In genomic region chr8:122076183-122076842, GRCm38 (mm10) we compare ENCODE assay signal across 18 mouse cellular contexts.
DNase-seq lines count a peak whose midpoint lies in the region; ATAC-seq and TF ChIP-seq lines count a peak whose summit lies in the region.
"Had no signal": no experiment of that assay in that cellular context is flagged by ENCODE, and none has a peak within 500 bp of the region (broad histone marks: within the 10 kb centered on the region; RNA-seq: fewer than 3 reads in every experiment).

No protein-coding gene starts in this region.

- H3K9ac ChIP-seq in heart, embryonic 16.5 days (ENCODE audit: low read length) = no peak overlapping the region
- no peak overlapping the region for H3K9ac ChIP-seq in heart, adult 2 months (ENCODE audit: low read depth, low read length)
- no peak overlapping the region for H3K9ac ChIP-seq in midbrain, embryonic 14.5 days (replicated peaks; ENCODE audit: low read length)
- H3K9ac ChIP-seq in midbrain, embryonic 13.5 days (replicated peaks) = no peak overlapping the region
- 0 out of 2 replicates have a peak overlapping the region, but pooled peaks have one; percentile 39 for H3K9ac ChIP-seq in midbrain, postnatal 0 days (replicated peaks; ENCODE audit: low read length, poor library complexity, severe bottlenecking)
- H3K9ac ChIP-seq: limb, embryonic 15.5 days; neural tube, embryonic 12.5 days had no signal

- H3K36me3 ChIP-seq in heart, embryonic 16.5 days (ENCODE audit: control insufficient read depth, insufficient read depth) = no peaks in the 10 kb centered on the region
- H3K36me3 ChIP-seq in heart, adult 2 months (ENCODE audit: control insufficient read depth, insufficient read depth, low read length) = no peaks in the 10 kb centered on the region
- no peaks in the 10 kb centered on the region for H3K36me3 ChIP-seq in midbrain, embryonic 14.5 days (ENCODE audit: control insufficient read depth, insufficient read depth, low read length)
- H3K36me3 ChIP-seq in midbrain, embryonic 13.5 days = no peaks in the 10 kb centered on the region
- no peaks in the 10 kb centered on the region for H3K36me3 ChIP-seq in midbrain, postnatal 0 days (ENCODE audit: insufficient read depth, low read length)
- H3K36me3 ChIP-seq: limb, embryonic 15.5 days; neural tube, embryonic 12.5 days had no signal

- no peaks in the 10 kb centered on the region for H3K9me3 ChIP-seq in heart, embryonic 16.5 days (replicated peaks; ENCODE audit: control insufficient read depth, low read length)
- H3K9me3 ChIP-seq in midbrain, embryonic 14.5 days (ENCODE audit: control insufficient read depth, low read length) = no peaks in the 10 kb centered on the region
- H3K9me3 ChIP-seq in midbrain, embryonic 13.5 days = no peaks in the 10 kb centered on the region
- H3K9me3 ChIP-seq in midbrain, postnatal 0 days (ENCODE audit: low read length) = no peaks in the 10 kb centered on the region
- H3K9me3 ChIP-seq: limb, embryonic 15.5 days; neural tube, embryonic 12.5 days had no signal

- no peak for TF ChIP-seq POLR2A in heart, adult 2 months (IDR thresholded peaks at IDR 0.05; ENCODE audit: insufficient read depth, low read depth, low read length)

- no peak for TF ChIP-seq CTCF in heart, adult 2 months (IDR thresholded peaks at IDR 0.05)
- TF ChIP-seq CTCF in midbrain, postnatal 0 days (IDR thresholded peaks at IDR 0.05) = no peak

- peaks cover 3% of the 10 kb centered on the region; the same call in 1 of the 2 replicates for H3K27me3 ChIP-seq in heart, embryonic 16.5 days (ENCODE audit: control insufficient read depth, insufficient read depth, low read length)
- H3K27me3 ChIP-seq in heart, adult 2 months (ENCODE audit: control insufficient read depth, insufficient read depth, low read length) = no peaks in the 10 kb centered on the region
- H3K27me3 ChIP-seq in midbrain, embryonic 14.5 days (ENCODE audit: control insufficient read depth, insufficient read depth, low read length) = no peaks in the 10 kb centered on the region
- peaks cover 4% of the 10 kb centered on the region; the same call in 1 of the 2 replicates for H3K27me3 ChIP-seq in midbrain, embryonic 13.5 days
- H3K27me3 ChIP-seq in midbrain, postnatal 0 days (ENCODE audit: insufficient read depth, low read length) = no peaks in the 10 kb centered on the region

- peaks cover 4% of the 10 kb centered on the region for H3K4me1 ChIP-seq in heart, embryonic 16.5 days (ENCODE audit: control insufficient read depth, insufficient read depth, low read length)
- peaks cover 4% of the 10 kb centered on the region for H3K4me1 ChIP-seq in heart, adult 2 months (ENCODE audit: control insufficient read depth, insufficient read depth, low read length)
- no peaks in the 10 kb centered on the region for H3K4me1 ChIP-seq in midbrain, embryonic 14.5 days (ENCODE audit: control insufficient read depth, insufficient read depth, low read length)
- H3K4me1 ChIP-seq in midbrain, embryonic 13.5 days (replicated peaks) = peaks cover 8% of the 10 kb centered on the region; the same call in 1 of the 2 replicates
- no peaks in the 10 kb centered on the region for H3K4me1 ChIP-seq in midbrain, postnatal 0 days (ENCODE audit: insufficient read depth, low read length)
- H3K4me1 ChIP-seq: neural tube, embryonic 12.5 days had no signal

- no peaks in the 10 kb centered on the region for H3K79me2 ChIP-seq in heart, adult 2 months (replicated peaks; ENCODE audit: control insufficient read depth, insufficient read depth, low read length)

- intact Hi-C loops in heart, adult 2 months (cut with DNase I) = no loop called here

- H3K27ac ChIP-seq in heart, embryonic 16.5 days (ENCODE audit: low read length) = no peak overlapping the region
- no peak overlapping the region for H3K27ac ChIP-seq in heart, adult 2 months
- 0 out of 2 replicates have a peak overlapping the region, but pooled peaks have one; percentile 26 for H3K27ac ChIP-seq in midbrain, embryonic 14.5 days (replicated peaks; ENCODE audit: low read depth, low read length)
- H3K27ac ChIP-seq in midbrain, embryonic 13.5 days = no peak overlapping the region
- no peak overlapping the region for H3K27ac ChIP-seq in midbrain, postnatal 0 days (ENCODE audit: low read depth, low read length)
- H3K27ac ChIP-seq: left cerebral cortex, adult 2 months; limb, embryonic 15.5 days; neural tube, embryonic 12.5 days had no signal

- no peak overlapping the region for H3K4me2 ChIP-seq in heart, embryonic 16.5 days (ENCODE audit: low read depth, low read length)
- H3K4me2 ChIP-seq in midbrain, embryonic 14.5 days (ENCODE audit: low read length) = no peak overlapping the region
- no peak overlapping the region for H3K4me2 ChIP-seq in midbrain, embryonic 13.5 days (replicated peaks)
- H3K4me2 ChIP-seq in midbrain, postnatal 0 days (ENCODE audit: low read depth, low read length, poor library complexity, severe bottlenecking) = no peak overlapping the region
- H3K4me2 ChIP-seq: limb, embryonic 15.5 days; neural tube, embryonic 12.5 days had no signal

- TF ChIP-seq EP300 in heart, adult 2 months (IDR thresholded peaks at IDR 0.05; ENCODE audit: insufficient read depth, low read depth, low read length) = no peak

- WGBS in heart, embryonic 16.5 days = 22% methylated on average over 23 of the region's 23 CpGs
- WGBS in heart, adult 2 months = 21% methylated on average over 23 of the region's 23 CpGs
- 33% methylated on average over 23 of the region's 23 CpGs for WGBS in midbrain, embryonic 14.5 days
- WGBS in midbrain, embryonic 13.5 days = 38% methylated on average over 23 of the region's 23 CpGs
- WGBS in midbrain, postnatal 0 days = 28% methylated on average over 23 of the region's 23 CpGs

- no peak overlapping the region for H3K4me3 ChIP-seq in heart, embryonic 16.5 days (ENCODE audit: low read length)
- no peak overlapping the region for H3K4me3 ChIP-seq in heart, adult 2 months
- no peak overlapping the region for H3K4me3 ChIP-seq in midbrain, embryonic 14.5 days (replicated peaks; ENCODE audit: low read depth, low read length)
- H3K4me3 ChIP-seq in midbrain, embryonic 13.5 days (replicated peaks) = no peak overlapping the region
- H3K4me3 ChIP-seq in midbrain, postnatal 0 days (ENCODE audit: low read depth, low read length) = no peak overlapping the region
- H3K4me3 ChIP-seq: erythroblast, embryonic 14.5 days; left cerebral cortex, adult 2 months; limb, embryonic 15.5 days; neural tube, embryonic 12.5 days had no signal

- ATAC-seq in heart, embryonic 16.5 days (replicated peaks; ENCODE audit: extremely low read depth, insufficient read depth, low FRiP score) = 0 out of 2 replicates have a peak, but pooled peaks have one; percentile 20
- no peak for ATAC-seq in midbrain, embryonic 14.5 days (ENCODE audit: low FRiP score, low TSS enrichment)
- ATAC-seq in midbrain, embryonic 13.5 days = no peak
- no peak for ATAC-seq in midbrain, postnatal 0 days (ENCODE audit: low FRiP score)
- ATAC-seq: forebrain, embryonic 16.5 days had no signal

- peak; percentile 48 for DNase-seq in adrenal gland, adult 2 months
- no peak for DNase-seq in adrenal gland, postnatal 4 days (ENCODE audit: low spot score in 2 of 2)
- no peak for DNase-seq in heart, adult 2 months
- peak; percentile 18 for DNase-seq in midbrain, embryonic 14.5 days
- no peak for DNase-seq in midbrain, postnatal 0 days (ENCODE audit: low spot score)
- no peak for DNase-seq in layer of hippocampus, adult 9-10 months (ENCODE audit: low spot score)
- DNase-seq: cerebellum, postnatal 36 days; gastrocnemius, postnatal 25 days; kidney, adult 9 months; lung, adult 2 months; right cerebral cortex, adult 18-20 months had no signal

Comparison
In these comparisons a context has a peak if more than half of its experiments do, and no peak if none do; other contexts are left out.
1. DNase-seq: peak in adrenal gland, adult 2 months (single experiment) and midbrain, embryonic 14.5 days (single experiment); none in adrenal gland, postnatal 4 days (0 of 2), heart, adult 2 months (0 of 2), midbrain, postnatal 0 days (single experiment) and layer of hippocampus, adult 9-10 months (single experiment).